Mouse (Mus musculus) kidney, embryonic 14.5 days (tissue): ENCODE data around the gene Foxo6. TPM values are rescaled to one million over a fixed set of nuclear protein-coding genes. Genes with fewer than 3 reads are reported as not detected.

Source experiments
- ATAC-seq: fragments of 200-750 bp; cut with Nextera tagmentation; 2 replicates; pipeline ENCODE4 v1.8.0; 2017; ENCODE audit warnings: moderate number of reproducible peaks, mild to moderate bottlenecking, moderate TSS enrichment, moderate library complexity; ENCODE audit not compliant: low FRiP score, low TSS enrichment
- H3K27ac ChIP-seq: fragments of 300-500 bp; sonication (generic); 2 replicates; pipeline ENCODE4 v1.5.1; 2014; ENCODE audit warnings: low read depth, mild to moderate bottlenecking, low read length, moderate library complexity, mixed read lengths
- H3K27me3 ChIP-seq: fragments of 300-500 bp; sonication (generic); 2 replicates; pipeline ENCODE4 v1.6.1; 2014; ENCODE audit warnings: mild to moderate bottlenecking, low read length; ENCODE audit not compliant: control insufficient read depth, insufficient read depth
- H3K36me3 ChIP-seq: fragments of 300-500 bp; sonication (generic); 2 replicates; pipeline ENCODE4 v1.6.1; 2014; ENCODE audit warnings: low read length, mixed read lengths; ENCODE audit not compliant: control insufficient read depth, insufficient read depth
- H3K4me1 ChIP-seq: fragments of 300-500 bp; sonication (generic); 2 replicates; pipeline ENCODE4 v1.6.1; 2014; ENCODE audit warnings: low read length, mixed read lengths; ENCODE audit not compliant: control insufficient read depth, insufficient read depth
- H3K4me2 ChIP-seq: fragments of 300-500 bp; sonication (generic); replicated peaks from 2 replicates; pipeline ENCODE4 v1.6.1; 2014; ENCODE audit warnings: low read depth, mild to moderate bottlenecking, low read length
- H3K4me3 ChIP-seq: fragments of 300-500 bp; sonication (generic); 2 replicates; pipeline ENCODE4 v1.5.1; 2014; ENCODE audit warnings: mild to moderate bottlenecking, low read length
- H3K9ac ChIP-seq: fragments of 300-500 bp; sonication (generic); 2 replicates; pipeline ENCODE4 v1.6.1; 2014; ENCODE audit warnings: low read depth, mild to moderate bottlenecking, low read length, moderate library complexity
- H3K9me3 ChIP-seq: fragments of 300-500 bp; sonication (generic); 2 replicates; pipeline ENCODE4 v1.6.1; 2016; ENCODE audit warnings: low read length; ENCODE audit not compliant: control insufficient read depth
- WGBS: fragments of 180-500 bp; shearing (Covaris S2); extraction: QIAGEN DNeasy Blood & Tissue Kit; methylation state at CpG from one replicate; pipeline ENCODE4 v1.1.7; 2014; 5-methylcytosine and 5-hydroxymethylcytosine counted together
- polyA plus RNA-seq: library from polyadenylated mRNA; unstranded; fragments of >200 nt; fragmentation: Nextera tagmentation; extraction: Ambion mirVana; gene quantifications from 2 replicates; pipeline ENCODE4 v1.2.1, GENCODE M21; 2014

Gene Foxo6
- polyA plus RNA-seq, 1 experiment from 2014 or later, result 0.15 TPM

GRCm38 (mm10) chr4:120268214-120269061 lies 18.7 kb downstream of the Foxo6 start:
- Histone ChIP-seq H3K27ac (no peak overlapping the region), H3K36me3 (no peaks in the 10 kb centered on the region), H3K9ac (peak overlapping the region; percentile 40), H3K4me3 (peak overlapping the region; percentile 38), H3K4me2 (peak overlapping the region; percentile 70), H3K4me1 (peaks cover 17% of the 10 kb centered on the region), H3K9me3 (no peaks in the 10 kb centered on the region), H3K27me3 (peaks cover 76% of the 10 kb centered on the region)
- peak; percentile 17; the same call in 1 of the 2 replicates for ATAC-seq
- WGBS, result 1% methylated on average over 80 of the region's 112 CpGs

- H3K4me1 ChIP-seq, result peaks cover 22% of the 10 kb centered on the region
- no peaks in the 10 kb centered on the region for H3K36me3 ChIP-seq
- peak overlapping the region; percentile 40; the same call in 1 of the 2 replicates for H3K9ac ChIP-seq
- H3K27ac ChIP-seq, result no peak overlapping the region
- H3K27me3 ChIP-seq, result peaks cover 76% of the 10 kb centered on the region
- peak overlapping the region; percentile 38 for H3K4me3 ChIP-seq
- WGBS, result 3% methylated on average over 25 of the region's 25 CpGs
- peak overlapping the region; percentile 70 for H3K4me2 ChIP-seq
- ATAC-seq, result peak; percentile 24; the same call in 1 of the 2 replicates
- no peaks in the 10 kb centered on the region for H3K9me3 ChIP-seq
Observed at GRCm38 (mm10) chr4:120267683-120268082, 19.5 kb downstream of the Foxo6 start.

- H3K4me2 ChIP-seq, result peak overlapping the region; percentile 70; the same call in 1 of the 2 replicates
Observed at GRCm38 (mm10) chr4:120267136-120267535, 20.0 kb downstream of the Foxo6 start.

GRCm38 (mm10) chr4:120264105-120264504 lies 23.0 kb downstream of the Foxo6 start:
- no peaks in the 10 kb centered on the region for H3K36me3 ChIP-seq
- H3K9me3 ChIP-seq, result no peaks in the 10 kb centered on the region
- WGBS, result 68% methylated on average over 3 of the region's 3 CpGs
- H3K27ac ChIP-seq, result no peak overlapping the region
- peaks cover 66% of the 10 kb centered on the region for H3K27me3 ChIP-seq
- H3K4me1 ChIP-seq, result peaks cover 20% of the 10 kb centered on the region; the same call in 1 of the 2 replicates
- no peak overlapping the region for H3K4me2 ChIP-seq
- no peak overlapping the region for H3K9ac ChIP-seq
- H3K4me3 ChIP-seq, result no peak overlapping the region
- no peak for ATAC-seq

More at GRCm38 (mm10) chr4:120267136-120267535, 20.0 kb downstream of the Foxo6 start:
- peak; percentile 13; the same call in 1 of the 2 replicates for ATAC-seq
- Histone ChIP-seq H3K9me3 (no peaks in the 10 kb centered on the region), H3K9ac (no peak overlapping the region), H3K27me3 (peaks cover 78% of the 10 kb centered on the region), H3K4me3 (peak overlapping the region; percentile 38), H3K4me1 (peaks cover 22% of the 10 kb centered on the region), H3K27ac (no peak overlapping the region), H3K36me3 (no peaks in the 10 kb centered on the region)
- 20% methylated on average over 24 of the region's 24 CpGs for WGBS

- Histone ChIP-seq H3K9me3 (no peaks in the 10 kb centered on the region), H3K27me3 (peaks cover 58% of the 10 kb centered on the region), H3K36me3 (no peaks in the 10 kb centered on the region), H3K9ac (no peak overlapping the region), H3K4me2 (no peak overlapping the region), H3K27ac (no peak overlapping the region), H3K4me3 (no peak overlapping the region), H3K4me1 (0 out of 2 replicates have a peak, but pooled peaks cover 10% of the 10 kb centered on the region)
- no peak for ATAC-seq
- WGBS, result 65% methylated on average over 2 of the region's 2 CpGs
Observed at GRCm38 (mm10) chr4:120262726-120263125, 24.4 kb downstream of the Foxo6 start.

GRCm38 (mm10) chr4:120262206-120262605 lies 24.9 kb downstream of the Foxo6 start:
- H3K36me3 ChIP-seq, result no peaks in the 10 kb centered on the region
- H3K9me3 ChIP-seq, result no peaks in the 10 kb centered on the region
- H3K27me3 ChIP-seq, result peaks cover 53% of the 10 kb centered on the region
- H3K9ac ChIP-seq, result no peak overlapping the region
- H3K27ac ChIP-seq, result no peak overlapping the region
- no peak overlapping the region for H3K4me2 ChIP-seq
- no peak overlapping the region for H3K4me3 ChIP-seq
- H3K4me1 ChIP-seq, result 0 out of 2 replicates have a peak, but pooled peaks cover 9% of the 10 kb centered on the region
- WGBS, result 27% methylated on average over 10 of the region's 10 CpGs
- no peak for ATAC-seq

GRCm38 (mm10) chr4:120259356-120260181 lies 27.6 kb downstream of the Foxo6 start:
- Histone ChIP-seq H3K9ac (no peak overlapping the region), H3K4me2 (0 out of 2 replicates have a peak overlapping the region, but pooled peaks have one; percentile 12), H3K4me3 (no peak overlapping the region), H3K9me3 (no peaks in the 10 kb centered on the region), H3K27me3 (peaks cover 28% of the 10 kb centered on the region), H3K27ac (no peak overlapping the region), H3K36me3 (no peaks in the 10 kb centered on the region), H3K4me1 (peaks cover 14% of the 10 kb centered on the region; the same call in 1 of the 2 replicates)
- WGBS, result 9% methylated on average over 21 of the region's 21 CpGs
- ATAC-seq, result peak; percentile 86

- Histone ChIP-seq H3K27me3 (no peaks in the 10 kb centered on the region), H3K27ac (no peak overlapping the region), H3K36me3 (no peaks in the 10 kb centered on the region), H3K9me3 (no peaks in the 10 kb centered on the region), H3K9ac (no peak overlapping the region), H3K4me1 (peaks cover 28% of the 10 kb centered on the region), H3K4me3 (no peak overlapping the region), H3K4me2 (0 out of 2 replicates have a peak overlapping the region, but pooled peaks have one; percentile 10)
- 3% methylated on average over 8 of the region's 8 CpGs for WGBS
- peak; percentile 47 for ATAC-seq
Observed at GRCm38 (mm10) chr4:120248800-120249261, 38.3 kb downstream of the Foxo6 start.
